Mouse (Mus musculus) leukemia stem cell, adult 10-12 weeks (primary cell): ENCODE data around the gene Kif18a. TPM values are rescaled to one million over a fixed set of nuclear protein-coding genes. Genes with fewer than 3 reads are reported as not detected.

Source experiments
- polyA plus RNA-seq: library from polyadenylated mRNA; stranded (reverse); fragments of >175 nt; gene quantifications from 2 replicates; pipeline ENCODE4 v1.2.3, GENCODE M21; 2012; ENCODE audit warnings: low replicate concordance

Kif18a gene
- 0.59 and 2.3 TPM in 2 replicates for polyA plus RNA-seq

GRCm38 (mm10) chr2:109280600-109281340 lies at the start of gene Kif18a, which contains the start of gene Mettl15:
Gene Kif18a, plus strand, starts transcription at chr2:109280738.
Gene Mettl15, minus strand, starts transcription at chr2:109280748.

Other genes with a start within 250 kb of the Kif18a start
- gene Mettl15, start within 50 bp of the Kif18a start, polyA plus RNA-seq: 0.33 and 0.83 TPM in 2 replicates